Mouse (Mus musculus) heart, postnatal 0 days (tissue): Measurements from ENCODE around the gene Cd22. TPM values are rescaled to one million over a fixed set of nuclear protein-coding genes. Genes with fewer than 3 reads are reported as not detected.

Source experiments
- ATAC-seq: fragments of 200-750 bp; cut with Nextera tagmentation; 2 replicates; pipeline ENCODE4 v1.8.0; 2017; ENCODE audit warnings: low read depth, moderate number of reproducible peaks, moderate library complexity; ENCODE audit not compliant: insufficient read depth
- DNase-seq: peaks from one replicate; pipeline ENCODE4 v3.0.0-alpha.2; 2016; ENCODE audit warnings: low spot score
- H3K27ac ChIP-seq: fragments of 300-500 bp; sonication (generic); 2 replicates; pipeline ENCODE4 v1.5.1; 2014; ENCODE audit warnings: low read depth, mild to moderate bottlenecking
- H3K27me3 ChIP-seq: fragments of 300-500 bp; sonication (generic); 2 replicates; pipeline ENCODE4 v1.6.1; 2014; ENCODE audit warnings: low read length, mixed read lengths; ENCODE audit not compliant: control insufficient read depth, insufficient read depth
- H3K36me3 ChIP-seq: fragments of 300-500 bp; sonication (generic); replicated peaks from 2 replicates; pipeline ENCODE4 v1.6.1; 2014; ENCODE audit warnings: low read length, mixed read lengths; ENCODE audit not compliant: control insufficient read depth, insufficient read depth
- H3K4me1 ChIP-seq: fragments of 300-500 bp; sonication (generic); 2 replicates; pipeline ENCODE4 v1.6.1; 2014; ENCODE audit warnings: antibody characterized with exemption; ENCODE audit not compliant: control insufficient read depth, insufficient read depth
- H3K4me2 ChIP-seq: fragments of 300-500 bp; sonication (generic); 2 replicates; pipeline ENCODE4 v1.6.1; 2014; ENCODE audit warnings: low read depth, mild to moderate bottlenecking, low read length, moderate library complexity
- H3K4me3 ChIP-seq: fragments of 300-500 bp; sonication (generic); 2 replicates; pipeline ENCODE4 v1.5.1; 2014; ENCODE audit warnings: low read depth, low read length
- H3K9ac ChIP-seq: fragments of 300-500 bp; sonication (generic); replicated peaks from 2 replicates; pipeline ENCODE4 v1.6.1; 2014; ENCODE audit warnings: low read depth, low read length, mixed read lengths
- H3K9me3 ChIP-seq: fragments of 300-500 bp; sonication (generic); replicated peaks from 2 replicates; pipeline ENCODE4 v1.6.1; 2016; ENCODE audit warnings: low read length; ENCODE audit not compliant: control insufficient read depth
- CTCF ChIP-seq: IDR thresholded peaks from 2 replicates; pipeline ENCODE4 v1.5.1; 2016; ENCODE audit warnings: antibody characterized with exemption, control low read depth, low read depth
- EP300 ChIP-seq: IDR thresholded peaks from 2 replicates; pipeline ENCODE4 v1.6.1; 2016; ENCODE audit warnings: antibody characterized with exemption, low read depth
- WGBS: fragments of 180-500 bp; shearing (Covaris S2); extraction: QIAGEN DNeasy Blood & Tissue Kit; methylation state at CpG from one replicate; pipeline ENCODE4 v1.1.7; 2014; 5-methylcytosine and 5-hydroxymethylcytosine counted together
- polyA plus RNA-seq: library from polyadenylated mRNA; unstranded; fragments of >200 nt; fragmentation: Nextera tagmentation; extraction: Ambion mirVana; gene quantifications from 2 replicates; pipeline ENCODE4 v1.2.1, GENCODE M21; 2015
- total RNA-seq: library from RNA; depleted of rRNA; stranded (reverse); fragments of >200 nt; gene quantifications from 2 replicates; pipeline ENCODE4 v1.2.3, GENCODE M21; 2014; ENCODE audit warnings: low replicate concordance

Gene Cd22
- total and polyA plus RNA-seq, 2 experiments from 2014 or later, result 0.08 TPM; not detected in 1

GRCm38 (mm10) chr7:30861464-30861863, 18.7 kb downstream of the Cd22 start, which contains the start of gene Ffar1:
Gene Ffar1, minus strand, starts transcription at chr7:30861564.
- no peak for ATAC-seq
- TF ChIP-seq EP300, result no peak
- no peak for TF ChIP-seq CTCF
- Histone ChIP-seq H3K9me3 (no peaks in the 10 kb centered on the region), H3K27me3 (peaks cover 6% of the 10 kb centered on the region; the same call in 1 of the 2 replicates), H3K36me3 (no peaks in the 10 kb centered on the region), H3K4me2 (no peak within 1 kb of the TSS), H3K4me1 (peaks cover 4% of the 10 kb centered on the region; the same call in 1 of the 2 replicates), H3K4me3 (no peak within 1 kb of the TSS), H3K27ac (no peak within 1 kb of the TSS), H3K9ac (no peak within 1 kb of the TSS)
- WGBS, result 73% methylated on average over 12 of the region's 12 CpGs
- DNase-seq, result no peak

GRCm38 (mm10) chr7:30859635-30860402, 20.3 kb downstream of the Cd22 start:
- H3K9ac ChIP-seq, result no peak overlapping the region

GRCm38 (mm10) chr7:30859290-30859634, 20.9 kb downstream of the Cd22 start:
- TF ChIP-seq CTCF (peak; percentile 73), EP300 (no peak)
- ATAC-seq (no peak), DNase-seq (peak; percentile 26)
- H3K27ac ChIP-seq, result no peak overlapping the region
- H3K4me3 ChIP-seq, result no peak overlapping the region
- H3K36me3 ChIP-seq, result no peaks in the 10 kb centered on the region
- H3K9me3 ChIP-seq, result no peaks in the 10 kb centered on the region
- H3K27me3 ChIP-seq, result peaks cover 17% of the 10 kb centered on the region
- no peak overlapping the region for H3K4me2 ChIP-seq
- H3K9ac ChIP-seq, result no peak overlapping the region
- peaks cover 4% of the 10 kb centered on the region; the same call in 1 of the 2 replicates for H3K4me1 ChIP-seq

More at GRCm38 (mm10) chr7:30859635-30860402, 20.3 kb downstream of the Cd22 start:
- H3K27me3 ChIP-seq, result peaks cover 16% of the 10 kb centered on the region
- peaks cover 4% of the 10 kb centered on the region; the same call in 1 of the 2 replicates for H3K4me1 ChIP-seq
- H3K27ac ChIP-seq, result no peak overlapping the region
- DNase-seq (peak; percentile 46), ATAC-seq (peak; percentile 33; the same call in 1 of the 2 replicates)
- no peaks in the 10 kb centered on the region for H3K36me3 ChIP-seq
- 6% methylated on average over 13 of the region's 16 CpGs for WGBS
- H3K4me3 ChIP-seq, result peak overlapping the region; percentile 20; the same call in 1 of the 2 replicates
- TF ChIP-seq CTCF, result peak; percentile 79
- no peak for TF ChIP-seq EP300
- peak overlapping the region; percentile 37; the same call in 1 of the 2 replicates for H3K4me2 ChIP-seq
- H3K9me3 ChIP-seq, result no peaks in the 10 kb centered on the region

GRCm38 (mm10) chr7:30857746-30858145, 22.4 kb downstream of the Cd22 start:
- no peak for TF ChIP-seq EP300
- no peak for TF ChIP-seq CTCF
- Histone ChIP-seq H3K4me3 (no peak overlapping the region), H3K9ac (no peak overlapping the region), H3K36me3 (no peaks in the 10 kb centered on the region), H3K9me3 (no peaks in the 10 kb centered on the region), H3K27me3 (peaks cover 17% of the 10 kb centered on the region), H3K4me2 (no peak overlapping the region), H3K27ac (no peak overlapping the region), H3K4me1 (no peaks in the 10 kb centered on the region)
- DNase-seq, result no peak
- WGBS, result 77% methylated on average over 1 of the region's 1 CpGs
- ATAC-seq, result no peak

- no peak for DNase-seq
- Histone ChIP-seq H3K9ac (0 out of 2 replicates have a peak within 1 kb of the TSS, but pooled peaks have one; percentile 20), H3K36me3 (no peaks in the 10 kb centered on the region), H3K4me2 (no peak within 1 kb of the TSS), H3K9me3 (no peaks in the 10 kb centered on the region), H3K4me1 (no peaks in the 10 kb centered on the region), H3K27ac (no peak within 1 kb of the TSS), H3K4me3 (no peak within 1 kb of the TSS), H3K27me3 (peaks cover 17% of the 10 kb centered on the region)
- WGBS, result 42% methylated on average over 6 of the region's 6 CpGs
- ATAC-seq, result no peak
- TF ChIP-seq CTCF, result no peak
- no peak for TF ChIP-seq EP300
Measured at GRCm38 (mm10) chr7:30856078-30856477, 24.1 kb downstream of the Cd22 start, which contains the start of gene Ffar3. Gene Ffar3, minus strand, starts transcription at chr7:30856178.

GRCm38 (mm10) chr7:30851421-30851820, 28.7 kb downstream of the Cd22 start:
- H3K27ac ChIP-seq, result no peak overlapping the region
- ATAC-seq (no peak), DNase-seq (no peak)
- H3K4me3 ChIP-seq, result no peak overlapping the region
- no peak overlapping the region for H3K4me2 ChIP-seq
- H3K9me3 ChIP-seq, result no peaks in the 10 kb centered on the region
- no peaks in the 10 kb centered on the region for H3K36me3 ChIP-seq
- no peak for TF ChIP-seq EP300
- TF ChIP-seq CTCF, result no peak
- no peaks in the 10 kb centered on the region for H3K4me1 ChIP-seq
- H3K9ac ChIP-seq, result no peak overlapping the region
- 75% methylated on average over 1 of the region's 1 CpGs for WGBS
- peaks cover 13% of the 10 kb centered on the region; the same call in 1 of the 2 replicates for H3K27me3 ChIP-seq
